ENCODE assay signal across 8 mouse cellular contexts in genomic region chr5:32784726-32785125, GRCm38 (mm10). TPM values are rescaled to one million over a fixed set of nuclear protein-coding genes. Genes with fewer than 3 reads are reported as not detected.
DNase-seq lines count a peak whose midpoint lies in the region; ATAC-seq and TF ChIP-seq lines count a peak whose summit lies in the region.

No protein-coding gene starts in this region.

- no peak for ATAC-seq in cerebellum, adult (ENCODE audit: insufficient number of reproducible peaks, low FRiP score, low TSS enrichment)
- ATAC-seq in limb, embryonic 14.5 days (ENCODE audit: low FRiP score, low read depth) = no peak
- no peak for ATAC-seq in stomach, embryonic 16.5 days (ENCODE audit: insufficient read depth, low FRiP score)

- H3K9me3 ChIP-seq in limb, embryonic 14.5 days (ENCODE audit: control insufficient read depth, low read length) = no peaks in the 10 kb centered on the region
- H3K9me3 ChIP-seq in stomach, embryonic 16.5 days (replicated peaks; ENCODE audit: control insufficient read depth, low read length) = no peaks in the 10 kb centered on the region

- peak overlapping the region; percentile 80 for H3K4me2 ChIP-seq in limb, embryonic 14.5 days (replicated peaks; ENCODE audit: low read depth, low read length, severe bottlenecking)
- peak overlapping the region; percentile 88 for H3K4me2 ChIP-seq in stomach, embryonic 16.5 days (ENCODE audit: low read depth, low read length)

- TF ChIP-seq CTCF in cerebellum, adult 2 months (IDR thresholded peaks at IDR 0.05; ENCODE audit: borderline replicate concordance, insufficient read depth, low read depth, low read length) = no peak

- peak overlapping the region; percentile 60 for H3K9ac ChIP-seq in limb, embryonic 14.5 days (ENCODE audit: low read depth, low read length, severe bottlenecking)
- H3K9ac ChIP-seq in stomach, embryonic 16.5 days (ENCODE audit: low read length) = peak overlapping the region; percentile 79

- H3K4me1 ChIP-seq in cerebellum, adult 2 months (ENCODE audit: control insufficient read depth, insufficient read depth, low read length) = no peaks in the 10 kb centered on the region
- H3K4me1 ChIP-seq in limb, embryonic 14.5 days (ENCODE audit: control insufficient read depth, insufficient read depth, low read length) = peaks cover 5% of the 10 kb centered on the region; the same call in 1 of the 2 replicates
- no peaks in the 10 kb centered on the region for H3K4me1 ChIP-seq in stomach, embryonic 16.5 days (ENCODE audit: control insufficient read depth, insufficient read depth, low read length)

- H3K27ac ChIP-seq in cerebellum, adult 2 months (ENCODE audit: insufficient read depth, low read length) = no peak overlapping the region
- H3K27ac ChIP-seq in limb, embryonic 14.5 days (replicated peaks; ENCODE audit: low read depth, low read length) = no peak overlapping the region
- H3K27ac ChIP-seq in stomach, embryonic 16.5 days (ENCODE audit: low read length) = peak overlapping the region; percentile 34

- peaks cover 12% of the 10 kb centered on the region for H3K36me3 ChIP-seq in limb, embryonic 14.5 days (ENCODE audit: control insufficient read depth, insufficient read depth, low read length)
- no peaks in the 10 kb centered on the region for H3K36me3 ChIP-seq in stomach, embryonic 16.5 days (ENCODE audit: control insufficient read depth, insufficient read depth, low read length)

- peak overlapping the region; percentile 85 for H3K4me3 ChIP-seq in cerebellum, adult 2 months (replicated peaks; ENCODE audit: insufficient read depth, low read depth, low read length)
- peak overlapping the region; percentile 84 for H3K4me3 ChIP-seq in limb, embryonic 14.5 days (replicated peaks; ENCODE audit: low read length)
- peak overlapping the region; percentile 91 for H3K4me3 ChIP-seq in stomach, embryonic 16.5 days (replicated peaks; ENCODE audit: low read length)

- WGBS in cerebellum, adult 2 months = 22% methylated on average over 5 of the region's 5 CpGs
- 24% methylated on average over 5 of the region's 5 CpGs for WGBS in limb, embryonic 14.5 days
- WGBS in stomach, embryonic 16.5 days = 26% methylated on average over 5 of the region's 5 CpGs

- no peak for TF ChIP-seq POLR2A in cerebellum, adult 2 months (IDR thresholded peaks at IDR 0.05; ENCODE audit: borderline replicate concordance, insufficient read depth, low read length)
- TF ChIP-seq POLR2A in limb, embryonic 14.5 days (IDR thresholded peaks at IDR 0.05; ENCODE audit: borderline replicate concordance, extremely low read depth, insufficient read depth, insufficient read length) = no peak

- no peaks in the 10 kb centered on the region for H3K27me3 ChIP-seq in cerebellum, adult 2 months (ENCODE audit: control insufficient read depth, insufficient read depth, low read length)
- H3K27me3 ChIP-seq in limb, embryonic 14.5 days (ENCODE audit: control insufficient read depth, insufficient read depth, low read length) = no peaks in the 10 kb centered on the region
- H3K27me3 ChIP-seq in stomach, embryonic 16.5 days (ENCODE audit: control insufficient read depth, insufficient read depth, low read length) = no peaks in the 10 kb centered on the region

- no peak for DNase-seq in cerebellum, adult 2 months
- peak; percentile 31 for DNase-seq in retina, embryonic 14.5 days (ENCODE audit: low spot score)
- DNase-seq in retina, postnatal 1 day = no peak
- DNase-seq in limb, embryonic 14.5 days (ENCODE audit: low spot score) = no peak
- no peak for DNase-seq in yolk sac, embryonic 10.5 days (ENCODE audit: low spot score)
- DNase-seq in cerebellum, adult 11 months = no peak

RNA-seq across cellular contexts. Expression of gene Pisd, which starts 0.7 kb away (rescaled TPM):
- 60.3 and 62.9 TPM in 2 replicates for polyA plus RNA-seq in cerebellum, adult 2 months (2012; rRNA removed)
- 45.7 and 50.6 TPM in 2 replicates for polyA plus RNA-seq in limb, embryonic 14.5 days (2012; rRNA removed)
- polyA plus RNA-seq in limb, embryonic 14.5 days (2014; fragmentation: Nextera tagmentation; extraction: Ambion mirVana) = 57.5 and 61.8 TPM in 2 replicates
- 79.7 and 90.5 TPM in 2 replicates for polyA plus RNA-seq in stomach, embryonic 16.5 days (2015; fragmentation: Nextera tagmentation; extraction: Ambion mirVana)

RNA-seq across cellular contexts. Expression of gene Gm20671, which starts 42.2 kb away (rescaled TPM):
- polyA plus RNA-seq in cerebellum, adult 2 months (2012; rRNA removed) = 1.3 and 1.4 TPM in 2 replicates
- 1.9 and 6.9 TPM in 2 replicates for polyA plus RNA-seq in limb, embryonic 14.5 days (2012; rRNA removed)
- not detected in 2 replicates for polyA plus RNA-seq in limb, embryonic 14.5 days (2014; fragmentation: Nextera tagmentation; extraction: Ambion mirVana)
- not detected in 2 replicates for polyA plus RNA-seq in stomach, embryonic 16.5 days (2015; fragmentation: Nextera tagmentation; extraction: Ambion mirVana)
